Mouse (Mus musculus): ENCODE results near the gene Cnga4. TPM values are rescaled to one million over a fixed set of nuclear protein-coding genes. Genes with fewer than 3 reads are reported as not detected.
"Not testable (repeated sequence)": the region's sequence is repeated elsewhere in the genome, so short reads cannot be mapped to it uniquely, and the experiment has no call there.

Cnga4 gene
- not detected in 2 replicates for polyA plus RNA-seq (2015; fragmentation: Nextera tagmentation; extraction: Ambion mirVana)

- H3K27ac ChIP-seq: no peak within 1 kb of the TSS
- no peaks in the 10 kb centered on the region for H3K36me3 ChIP-seq
- no peak within 1 kb of the TSS for H3K4me2 ChIP-seq
- ATAC-seq (replicated peaks; ENCODE audit: insufficient number of reproducible peaks, insufficient read depth, low FRiP score, low read depth): no peak
- WGBS: 62% methylated on average over 5 of the region's 5 CpGs
- no peak within 1 kb of the TSS for H3K4me3 ChIP-seq
- no peak within 1 kb of the TSS for H3K9ac ChIP-seq
- H3K9me3 ChIP-seq (replicated peaks): no peaks in the 10 kb centered on the region
- no peaks in the 10 kb centered on the region for H3K27me3 ChIP-seq
- H3K4me1 ChIP-seq (replicated peaks): peaks cover 7% of the 10 kb centered on the region
Measured at GRCm38 (mm10) chr7:105404268-105404667, at the start of gene Cnga4. Cnga4 (plus strand) TSS chr7:105404568.

- H3K27me3 ChIP-seq; H3K4me1 ChIP-seq (replicated peaks); H3K27ac ChIP-seq; H3K4me2 ChIP-seq; H3K9ac ChIP-seq; H3K9me3 ChIP-seq (replicated peaks); ATAC-seq (replicated peaks; ENCODE audit: insufficient number of reproducible peaks, insufficient read depth, low FRiP score, low read depth); H3K36me3 ChIP-seq; H3K4me3 ChIP-seq: not testable (repeated sequence)
- WGBS: no CpG with 5 or more reads among the region's 5 CpGs
Measured at GRCm38 (mm10) chr7:105356064-105356463, 48.3 kb upstream of the Cnga4 start.

GRCm38 (mm10) chr7:105356487-105356886 is 47.9 kb upstream of the Cnga4 start:
- WGBS: 90% methylated on average over 1 of the region's 2 CpGs
- ATAC-seq (replicated peaks; ENCODE audit: insufficient number of reproducible peaks, insufficient read depth, low FRiP score, low read depth); H3K27ac ChIP-seq; H3K36me3 ChIP-seq; H3K9me3 ChIP-seq (replicated peaks); H3K27me3 ChIP-seq; H3K4me2 ChIP-seq; H3K4me1 ChIP-seq (replicated peaks); H3K4me3 ChIP-seq; H3K9ac ChIP-seq: not testable (repeated sequence)

GRCm38 (mm10) chr7:105361713-105362112 is 42.7 kb upstream of the Cnga4 start:
- Histone ChIP-seq H3K9me3 (replicated peaks) (no peaks in the 10 kb centered on the region), H3K4me1 (replicated peaks) (no peaks in the 10 kb centered on the region), H3K9ac (no peak overlapping the region), H3K27ac (no peak overlapping the region), H3K27me3 (no peaks in the 10 kb centered on the region), H3K4me2 (no peak overlapping the region), H3K4me3 (no peak overlapping the region), H3K36me3 (no peaks in the 10 kb centered on the region)
- no peak for ATAC-seq (replicated peaks; ENCODE audit: insufficient number of reproducible peaks, insufficient read depth, low FRiP score, low read depth)
- WGBS: 71% methylated on average over 2 of the region's 2 CpGs

GRCm38 (mm10) chr7:105367268-105367667 is 37.1 kb upstream of the Cnga4 start:
- Histone ChIP-seq H3K4me3 (no peak overlapping the region), H3K27me3 (no peaks in the 10 kb centered on the region), H3K27ac (no peak overlapping the region), H3K36me3 (no peaks in the 10 kb centered on the region), H3K9me3 (replicated peaks) (no peaks in the 10 kb centered on the region), H3K4me2 (no peak overlapping the region), H3K4me1 (replicated peaks) (no peaks in the 10 kb centered on the region), H3K9ac (no peak overlapping the region)
- no peak for ATAC-seq (replicated peaks; ENCODE audit: insufficient number of reproducible peaks, insufficient read depth, low FRiP score, low read depth)
- WGBS: 80% methylated on average over 5 of the region's 5 CpGs

- WGBS: 88% methylated on average over 1 of the region's 1 CpGs
- no peak within 1 kb of the TSS for H3K4me3 ChIP-seq
- no peaks in the 10 kb centered on the region for H3K9me3 ChIP-seq (replicated peaks)
- no peak within 1 kb of the TSS for H3K27ac ChIP-seq
- no peak for ATAC-seq (replicated peaks; ENCODE audit: insufficient number of reproducible peaks, insufficient read depth, low FRiP score, low read depth)
- no peaks in the 10 kb centered on the region for H3K27me3 ChIP-seq
- H3K4me1 ChIP-seq (replicated peaks): peaks cover 1% of the 10 kb centered on the region; the same call in 1 of the 2 replicates
- H3K9ac ChIP-seq: no peak within 1 kb of the TSS
- no peaks in the 10 kb centered on the region for H3K36me3 ChIP-seq
- no peak within 1 kb of the TSS for H3K4me2 ChIP-seq
Measured at GRCm38 (mm10) chr7:105367930-105368329, 36.4 kb upstream of the Cnga4 start, which contains the start of gene Olfr692. Olfr692 (plus strand) TSS chr7:105368230.

GRCm38 (mm10) chr7:105368521-105368920 is 35.8 kb upstream of the Cnga4 start:
- peaks cover 6% of the 10 kb centered on the region for H3K4me1 ChIP-seq (replicated peaks)
- 80% methylated on average over 4 of the region's 4 CpGs for WGBS
- H3K9ac ChIP-seq: no peak overlapping the region
- H3K4me3 ChIP-seq: no peak overlapping the region
- H3K4me2 ChIP-seq: no peak overlapping the region
- no peak for ATAC-seq (replicated peaks; ENCODE audit: insufficient number of reproducible peaks, insufficient read depth, low FRiP score, low read depth)
- no peaks in the 10 kb centered on the region for H3K36me3 ChIP-seq
- H3K27me3 ChIP-seq: no peaks in the 10 kb centered on the region
- no peaks in the 10 kb centered on the region for H3K9me3 ChIP-seq (replicated peaks)
- no peak overlapping the region for H3K27ac ChIP-seq

- Histone ChIP-seq H3K4me2 (no peak overlapping the region), H3K4me1 (replicated peaks) (peaks cover 11% of the 10 kb centered on the region), H3K36me3 (peaks cover 10% of the 10 kb centered on the region), H3K27me3 (no peaks in the 10 kb centered on the region), H3K4me3 (no peak overlapping the region), H3K27ac (peak overlapping the region; percentile 71), H3K9me3 (replicated peaks) (no peaks in the 10 kb centered on the region), H3K9ac (no peak overlapping the region)
- no peak for ATAC-seq (replicated peaks; ENCODE audit: insufficient number of reproducible peaks, insufficient read depth, low FRiP score, low read depth)
- 89% methylated on average over 1 of the region's 1 CpGs for WGBS
Measured at GRCm38 (mm10) chr7:105372912-105373311, 31.5 kb upstream of the Cnga4 start.

GRCm38 (mm10) chr7:105373509-105373908 is 30.9 kb upstream of the Cnga4 start:
- Histone ChIP-seq H3K9ac (no peak overlapping the region), H3K27me3 (no peaks in the 10 kb centered on the region), H3K4me2 (no peak overlapping the region), H3K27ac (peak overlapping the region; percentile 71), H3K4me3 (no peak overlapping the region), H3K4me1 (replicated peaks) (peaks cover 11% of the 10 kb centered on the region), H3K36me3 (peaks cover 16% of the 10 kb centered on the region), H3K9me3 (replicated peaks) (no peaks in the 10 kb centered on the region)
- ATAC-seq (replicated peaks; ENCODE audit: insufficient number of reproducible peaks, insufficient read depth, low FRiP score, low read depth): peak; percentile 89
- 37% methylated on average over 4 of the region's 4 CpGs for WGBS

- H3K4me2 ChIP-seq: no peak overlapping the region
Measured at GRCm38 (mm10) chr7:105373976-105374375, 30.4 kb upstream of the Cnga4 start.

GRCm38 (mm10) chr7:105374866-105375265 is 29.5 kb upstream of the Cnga4 start, which contains the start of gene Gm5901:
Gm5901 (plus strand) TSS chr7:105375038.
- H3K27ac ChIP-seq: peak within 1 kb of the TSS; percentile 71
- no peak within 1 kb of the TSS for H3K4me2 ChIP-seq
- peaks cover 11% of the 10 kb centered on the region for H3K4me1 ChIP-seq (replicated peaks)
- no peak within 1 kb of the TSS for H3K9ac ChIP-seq
- ATAC-seq (replicated peaks; ENCODE audit: insufficient number of reproducible peaks, insufficient read depth, low FRiP score, low read depth): no peak
- WGBS: 73% methylated on average over 1 of the region's 1 CpGs
- H3K4me3 ChIP-seq: no peak within 1 kb of the TSS
- no peaks in the 10 kb centered on the region for H3K27me3 ChIP-seq
- H3K9me3 ChIP-seq (replicated peaks): no peaks in the 10 kb centered on the region
- peaks cover 30% of the 10 kb centered on the region for H3K36me3 ChIP-seq

More at GRCm38 (mm10) chr7:105373976-105374375, 30.4 kb upstream of the Cnga4 start:
- Histone ChIP-seq H3K4me3 (no peak overlapping the region), H3K27me3 (no peaks in the 10 kb centered on the region), H3K9ac (no peak overlapping the region), H3K9me3 (replicated peaks) (no peaks in the 10 kb centered on the region), H3K36me3 (peaks cover 21% of the 10 kb centered on the region), H3K4me1 (replicated peaks) (peaks cover 11% of the 10 kb centered on the region), H3K27ac (peak overlapping the region; percentile 71)
- whole genome bisulfite sequencing: 79% methylated on average over 3 of the region's 3 CpGs
- ATAC-seq (replicated peaks; ENCODE audit: insufficient number of reproducible peaks, insufficient read depth, low FRiP score, low read depth): no peak

GRCm38 (mm10) chr7:105380329-105380728 is 24.0 kb upstream of the Cnga4 start:
- H3K4me1 ChIP-seq (replicated peaks): no peaks in the 10 kb centered on the region
- no peaks in the 10 kb centered on the region for H3K9me3 ChIP-seq (replicated peaks)
- H3K4me3 ChIP-seq: no peak overlapping the region
- H3K9ac ChIP-seq: no peak overlapping the region
- peaks cover 76% of the 10 kb centered on the region for H3K36me3 ChIP-seq
- 89% methylated on average over 3 of the region's 3 CpGs for WGBS
- H3K27me3 ChIP-seq: no peaks in the 10 kb centered on the region
- no peak for ATAC-seq (replicated peaks; ENCODE audit: insufficient number of reproducible peaks, insufficient read depth, low FRiP score, low read depth)
- H3K4me2 ChIP-seq: no peak overlapping the region
- H3K27ac ChIP-seq: no peak overlapping the region

Data from heart, embryonic 15.5 days (tissue).